Comparison of ENCODE assay signal across 12 mouse cellular contexts in the genomic region with DNA sequence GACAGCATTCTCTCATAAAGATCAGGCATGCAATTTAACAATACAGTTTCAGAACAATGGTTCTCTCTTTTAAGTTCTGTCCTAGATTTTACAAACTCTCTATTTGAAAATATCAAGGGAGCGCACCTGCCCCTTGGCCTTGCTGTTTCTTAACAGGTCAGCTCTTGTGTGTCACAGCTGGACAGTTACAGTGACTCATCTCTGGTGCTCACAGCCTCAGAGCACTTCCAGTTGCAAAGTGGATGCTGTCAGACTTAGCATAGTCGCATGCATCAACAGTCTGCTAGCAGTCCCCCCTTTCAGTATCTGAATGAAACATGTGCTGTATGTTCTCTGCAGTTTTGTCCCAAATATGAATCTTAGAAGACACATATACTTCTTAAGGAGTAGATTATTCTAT.
"Had no signal": no experiment of that assay in that cellular context is flagged by ENCODE, and none has a peak within 500 bp of the region (broad histone marks: within the 10 kb centered on the region; RNA-seq: fewer than 3 reads in every experiment).

No protein-coding gene starts in this region.

- H3K4me1 ChIP-seq: liver, embryonic 13.5 days had no signal

- H3K27ac ChIP-seq: left cerebral cortex, adult 2 months; liver, embryonic 13.5 days had no signal

- DNase-seq: kidney, postnatal 10 days; kidney, postnatal 36 days; layer of hippocampus, postnatal 36 days; liver, embryonic 13.5 days; lung, adult 2 months; lung, postnatal 14 days; lung, postnatal 4 days; midbrain, embryonic 14.5 days; thymus, adult 18-20 months; thymus, postnatal 36 days had no signal

- H3K4me3 ChIP-seq: left cerebral cortex, adult 2 months; liver, embryonic 13.5 days had no signal

- H3K9me3 ChIP-seq: liver, embryonic 13.5 days had no signal

- H3K36me3 ChIP-seq: liver, embryonic 13.5 days had no signal

- H3K9ac ChIP-seq: liver, embryonic 13.5 days had no signal

- H3K4me2 ChIP-seq: liver, embryonic 13.5 days; midbrain, embryonic 11.5 days had no signal

- H3K27me3 ChIP-seq: liver, embryonic 13.5 days had no signal
